Mouse (Mus musculus) T-cell, adult 66 days (primary cell): Measurements from ENCODE around the gene Tmem151a. TPM values are rescaled to one million over a fixed set of nuclear protein-coding genes. Genes with fewer than 3 reads are reported as not detected.

Source experiments
- total RNA-seq, 2 experiments: library from RNA; stranded (reverse); gene quantifications; 3 replicates in 1 of 2; 4 replicates in 1 of 2; pipeline ENCODE4 v1.2.4; 2023

Tmem151a gene
- 1 to 10 TPM in 1 of 2 experiments, not detected in 1; 1.0 TPM for total RNA-seq

GRCm38 (mm10) chr19:5085145-5085863 is at the start of gene Tmem151a:
Tmem151a (minus strand) TSS chr19:5085531.

GRCm38 (mm10) chr19:5118384-5118698 is 33.0 kb upstream of the Tmem151a start, which contains the start of gene Klc2:
Klc2 (minus strand) TSS chr19:5118560.

GRCm38 (mm10) chr19:5106731-5107191 is 21.4 kb upstream of the Tmem151a start, which contains the start of gene Rab1b:
Rab1b (minus strand) TSS chr19:5107072.

GRCm38 (mm10) chr19:5098363-5099143 is 13.2 kb upstream of the Tmem151a start, which contains the start of gene Cnih2:
Cnih2 (minus strand) TSS chr19:5098521.

GRCm38 (mm10) chr19:5087884-5088728 is 2.8 kb upstream of the Tmem151a start, which contains the start of gene Yif1a:
Yif1a (plus strand) TSS chr19:5088538.

GRCm38 (mm10) chr19:5067867-5068569 is 17.3 kb downstream of the Tmem151a start, which contains the start of gene Cd248:
Cd248 (plus strand) TSS chr19:5068078.

GRCm38 (mm10) chr19:5050047-5050905 is 35.1 kb downstream of the Tmem151a start, which contains the start of gene Rin1:
Rin1 (plus strand) TSS chr19:5050481.

GRCm38 (mm10) chr19:5040862-5041523 is 44.3 kb downstream of the Tmem151a start, which contains the start of gene Brms1:
Brms1 (plus strand) TSS chr19:5041354.

GRCm38 (mm10) chr19:5038709-5039156 is 46.6 kb downstream of the Tmem151a start, which contains the start of the genes B4gat1 and AC124502.3:
B4gat1 (plus strand) TSS chr19:5038826.
AC124502.3 (plus strand) TSS chr19:5038891.

GRCm38 (mm10) chr19:5023621-5024479 is 61.5 kb downstream of the Tmem151a start, which contains the start of gene Slc29a2:
Slc29a2 (plus strand) TSS chr19:5023860.

Other genes with a start within 250 kb of the Tmem151a start
- 10 to 100 TPM; 51.0 to 53.8 TPM for gene Ccs, start 246.2 kb downstream of the Tmem151a start, total RNA-seq
- not detected for gene Ccdc87, start 246.2 kb downstream of the Tmem151a start, total RNA-seq
- gene Ctsf, start 230.4 kb downstream of the Tmem151a start, total RNA-seq, result 1 to 10 TPM; 3.8 to 4.1 TPM
- gene Actn3, start 207.6 kb downstream of the Tmem151a start, total RNA-seq, result under 1 TPM in 1 of 2 experiments, not detected in 1; 0.27 TPM
- gene Zdhhc24, start 206.9 kb downstream of the Tmem151a start, total RNA-seq, result 1 to 10 TPM; 5.0 to 6.1 TPM
- gene Bbs1, start 178.9 kb downstream of the Tmem151a start, total RNA-seq, result 1 to 10 TPM; 1.9 to 3.3 TPM
- gene Dpp3, start 157.2 kb downstream of the Tmem151a start, total RNA-seq, result 10 to 100 TPM; 89.3 to 95.6 TPM
- 1 to 10 TPM; 2.3 to 2.9 TPM for gene Peli3, start 142.4 kb downstream of the Tmem151a start, total RNA-seq
- 10 to 100 TPM; 32.4 to 35.4 TPM for gene Mrpl11, start 123.4 kb downstream of the Tmem151a start, total RNA-seq
- 1 to 10 TPM in 1 of 2 experiments, under 1 TPM in 1; 0.90 to 1.7 TPM for gene Npas4, start 95.2 kb downstream of the Tmem151a start, total RNA-seq
- gene Slc29a2, start 61.7 kb downstream of the Tmem151a start, total RNA-seq, result 1 to 10 TPM; 2.6 to 4.2 TPM
- gene B4gat1, start 46.7 kb downstream of the Tmem151a start, total RNA-seq, result 1 to 10 TPM; 4.5 to 5.3 TPM
- 1 to 10 TPM; 1.7 to 2.2 TPM for gene AC124502.3, start 46.6 kb downstream of the Tmem151a start, total RNA-seq
- gene Brms1, start 44.2 kb downstream of the Tmem151a start, total RNA-seq, result 10 to 100 TPM; 60.1 to 63.1 TPM
- gene Rin1, start 35.0 kb downstream of the Tmem151a start, total RNA-seq, result 10 to 100 TPM in 1 of 2 experiments, 1 to 10 TPM in 1; 7.5 to 11.2 TPM
- gene Cd248, start 17.5 kb downstream of the Tmem151a start, total RNA-seq, result not detected
- 10 to 100 TPM; 25.6 to 32.2 TPM for gene Yif1a, start 3.0 kb upstream of the Tmem151a start, total RNA-seq
- 1 to 10 TPM; 3.4 to 3.6 TPM for gene Cnih2, start 13.0 kb upstream of the Tmem151a start, total RNA-seq
- gene Rab1b, start 21.5 kb upstream of the Tmem151a start, total RNA-seq, result 100 to 1,000 TPM; 103 to 108 TPM
- 10 to 100 TPM; 26.7 to 27.9 TPM for gene Klc2, start 33.0 kb upstream of the Tmem151a start, total RNA-seq
- gene Pacs1, start 187.6 kb upstream of the Tmem151a start, total RNA-seq, result 100 to 1,000 TPM; 102 to 103 TPM
- gene Sf3b2, start 209.9 kb upstream of the Tmem151a start, total RNA-seq, result 100 to 1,000 TPM; 262 to 282 TPM
- gene Gal3st3, start 212.8 kb upstream of the Tmem151a start, total RNA-seq, result not detected